Mouse (Mus musculus): ENCODE data around the gene Coa4. TPM values are rescaled to one million over a fixed set of nuclear protein-coding genes. Genes with fewer than 3 reads are reported as not detected.

The Coa4 gene
- polyA plus RNA-seq, 1 experiment: 14.6 TPM

- 0 out of 2 replicates have a peak overlapping the region, but pooled peaks have one; percentile 1 for H3K9ac ChIP-seq (ENCODE audit: low read depth, poor library complexity, severe bottlenecking)
- H3K4me1 ChIP-seq (ENCODE audit: control insufficient read depth, insufficient read depth, low read length): peaks cover 6% of the 10 kb centered on the region
- no peaks in the 10 kb centered on the region for H3K9me3 ChIP-seq (replicated peaks; ENCODE audit: control insufficient read depth, insufficient read depth, low read length, poor library complexity, severe bottlenecking)
- peak overlapping the region; percentile 3; the same call in 1 of the 2 replicates for H3K27ac ChIP-seq (ENCODE audit: insufficient read depth, low read length)
- TF ChIP-seq POLR2A (IDR thresholded peaks at IDR 0.05; ENCODE audit: insufficient read depth, low read length): no peak
- no peak for TF ChIP-seq EP300 (IDR thresholded peaks at IDR 0.05; ENCODE audit: insufficient read depth, low read depth, low read length)
- TF ChIP-seq CTCF (IDR thresholded peaks at IDR 0.05; ENCODE audit: low read depth, low read length): no peak
- H3K36me3 ChIP-seq (ENCODE audit: control insufficient read depth, insufficient read depth, low read length, poor library complexity, severe bottlenecking): peaks cover 19% of the 10 kb centered on the region
- H3K4me3 ChIP-seq (ENCODE audit: low read depth, low read length): no peak overlapping the region
- H3K27me3 ChIP-seq (ENCODE audit: control insufficient read depth, insufficient read depth, low read length, poor library complexity, severe bottlenecking): no peaks in the 10 kb centered on the region
Observed at GRCm38 (mm10) chr7:100496791-100497190, 40.1 kb upstream of the Coa4 start.

GRCm38 (mm10) chr7:100497402-100497801, 39.5 kb upstream of the Coa4 start:
- Histone ChIP-seq H3K4me1 (ENCODE audit: control insufficient read depth, insufficient read depth, low read length) (peaks cover 6% of the 10 kb centered on the region), H3K9ac (ENCODE audit: low read depth, poor library complexity, severe bottlenecking) (no peak overlapping the region), H3K27me3 (ENCODE audit: control insufficient read depth, insufficient read depth, low read length, poor library complexity, severe bottlenecking) (no peaks in the 10 kb centered on the region), H3K9me3 (replicated peaks; ENCODE audit: control insufficient read depth, insufficient read depth, low read length, poor library complexity, severe bottlenecking) (no peaks in the 10 kb centered on the region), H3K4me3 (ENCODE audit: low read depth, low read length) (no peak overlapping the region), H3K27ac (ENCODE audit: insufficient read depth, low read length) (peak overlapping the region; percentile 37), H3K36me3 (ENCODE audit: control insufficient read depth, insufficient read depth, low read length, poor library complexity, severe bottlenecking) (peaks cover 19% of the 10 kb centered on the region)
- TF ChIP-seq CTCF (IDR thresholded peaks at IDR 0.05; ENCODE audit: low read depth, low read length): no peak
- peak; percentile 63; the same call in 1 of the 2 replicates for TF ChIP-seq EP300 (IDR thresholded peaks at IDR 0.05; ENCODE audit: insufficient read depth, low read depth, low read length)

- no peak for TF ChIP-seq POLR2A (IDR thresholded peaks at IDR 0.05; ENCODE audit: insufficient read depth, low read length)
- no peak for TF ChIP-seq CTCF (IDR thresholded peaks at IDR 0.05; ENCODE audit: low read depth, low read length)
- no peak for TF ChIP-seq EP300 (IDR thresholded peaks at IDR 0.05; ENCODE audit: insufficient read depth, low read depth, low read length)
- H3K4me3 ChIP-seq (ENCODE audit: low read depth, low read length): no peak overlapping the region
- peaks cover 12% of the 10 kb centered on the region for H3K4me1 ChIP-seq (ENCODE audit: control insufficient read depth, insufficient read depth, low read length)
Observed at GRCm38 (mm10) chr7:100497982-100498381, 38.9 kb upstream of the Coa4 start.

DNA sequence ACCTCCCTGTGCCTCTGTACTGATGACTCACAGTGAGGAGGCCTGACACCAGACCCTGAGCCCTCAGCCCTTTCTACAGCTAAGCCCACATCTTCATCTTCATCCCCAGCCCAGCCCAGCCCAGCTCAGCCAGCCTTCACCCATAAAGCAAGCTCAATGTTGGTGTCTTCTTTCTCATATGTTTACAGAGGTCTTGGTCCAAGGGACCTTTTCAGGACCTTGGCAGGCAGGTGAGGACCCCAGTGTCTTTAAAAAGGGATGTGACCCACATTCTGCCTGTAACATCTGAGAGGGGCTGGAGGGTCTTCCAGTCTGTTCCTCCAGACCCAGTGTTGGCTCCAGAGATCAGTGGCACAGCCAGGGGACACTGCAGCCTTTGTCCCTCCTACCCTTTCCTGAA, 37.4 kb upstream of the Coa4 start:
- peaks cover 19% of the 10 kb centered on the region for H3K36me3 ChIP-seq (ENCODE audit: control insufficient read depth, insufficient read depth, low read length, poor library complexity, severe bottlenecking)
- peaks cover 13% of the 10 kb centered on the region for H3K4me1 ChIP-seq (ENCODE audit: control insufficient read depth, insufficient read depth, low read length)

More at GRCm38 (mm10) chr7:100497982-100498381, 38.9 kb upstream of the Coa4 start:
- Histone ChIP-seq H3K9me3 (replicated peaks; ENCODE audit: control insufficient read depth, insufficient read depth, low read length, poor library complexity, severe bottlenecking) (no peaks in the 10 kb centered on the region), H3K9ac (ENCODE audit: low read depth, poor library complexity, severe bottlenecking) (no peak overlapping the region), H3K27me3 (ENCODE audit: control insufficient read depth, insufficient read depth, low read length, poor library complexity, severe bottlenecking) (no peaks in the 10 kb centered on the region), H3K36me3 (ENCODE audit: control insufficient read depth, insufficient read depth, low read length, poor library complexity, severe bottlenecking) (peaks cover 19% of the 10 kb centered on the region), H3K27ac (ENCODE audit: insufficient read depth, low read length) (no peak overlapping the region)

GRCm38 (mm10) chr7:100500276-100500977, 36.4 kb upstream of the Coa4 start:
- Histone ChIP-seq H3K27me3 (ENCODE audit: control insufficient read depth, insufficient read depth, low read length, poor library complexity, severe bottlenecking) (no peaks in the 10 kb centered on the region), H3K27ac (ENCODE audit: insufficient read depth, low read length) (peak overlapping the region; percentile 80), H3K4me3 (ENCODE audit: low read depth, low read length) (no peak overlapping the region), H3K9ac (ENCODE audit: low read depth, poor library complexity, severe bottlenecking) (no peak overlapping the region), H3K9me3 (replicated peaks; ENCODE audit: control insufficient read depth, insufficient read depth, low read length, poor library complexity, severe bottlenecking) (no peaks in the 10 kb centered on the region), H3K36me3 (ENCODE audit: control insufficient read depth, insufficient read depth, low read length, poor library complexity, severe bottlenecking) (peaks cover 19% of the 10 kb centered on the region), H3K4me1 (ENCODE audit: control insufficient read depth, insufficient read depth, low read length) (peaks cover 13% of the 10 kb centered on the region)
- TF ChIP-seq EP300 (IDR thresholded peaks at IDR 0.05; ENCODE audit: insufficient read depth, low read depth, low read length) (no peak), CTCF (IDR thresholded peaks at IDR 0.05; ENCODE audit: low read depth, low read length) (no peak), POLR2A (IDR thresholded peaks at IDR 0.05; ENCODE audit: insufficient read depth, low read length) (no peak)

More for the DNA sequence above, 37.4 kb upstream of the Coa4 start:
- H3K9ac ChIP-seq (ENCODE audit: low read depth, poor library complexity, severe bottlenecking): no peak overlapping the region
- TF ChIP-seq CTCF (IDR thresholded peaks at IDR 0.05; ENCODE audit: low read depth, low read length): no peak
- no peak overlapping the region for H3K4me3 ChIP-seq (ENCODE audit: low read depth, low read length)
- H3K27me3 ChIP-seq (ENCODE audit: control insufficient read depth, insufficient read depth, low read length, poor library complexity, severe bottlenecking): no peaks in the 10 kb centered on the region
- H3K9me3 ChIP-seq (replicated peaks; ENCODE audit: control insufficient read depth, insufficient read depth, low read length, poor library complexity, severe bottlenecking): no peaks in the 10 kb centered on the region
- H3K27ac ChIP-seq (ENCODE audit: insufficient read depth, low read length): no peak overlapping the region

- Histone ChIP-seq H3K9me3 (replicated peaks; ENCODE audit: control insufficient read depth, insufficient read depth, low read length, poor library complexity, severe bottlenecking) (no peaks in the 10 kb centered on the region), H3K36me3 (ENCODE audit: control insufficient read depth, insufficient read depth, low read length, poor library complexity, severe bottlenecking) (peaks cover 19% of the 10 kb centered on the region), H3K27ac (ENCODE audit: insufficient read depth, low read length) (peak overlapping the region; percentile 80), H3K9ac (ENCODE audit: low read depth, poor library complexity, severe bottlenecking) (no peak overlapping the region), H3K4me1 (ENCODE audit: control insufficient read depth, insufficient read depth, low read length) (peaks cover 13% of the 10 kb centered on the region), H3K4me3 (ENCODE audit: low read depth, low read length) (no peak overlapping the region), H3K27me3 (ENCODE audit: control insufficient read depth, insufficient read depth, low read length, poor library complexity, severe bottlenecking) (no peaks in the 10 kb centered on the region)
- TF ChIP-seq POLR2A (IDR thresholded peaks at IDR 0.05; ENCODE audit: insufficient read depth, low read length): no peak
- TF ChIP-seq EP300 (IDR thresholded peaks at IDR 0.05; ENCODE audit: insufficient read depth, low read depth, low read length): no peak
- TF ChIP-seq CTCF (IDR thresholded peaks at IDR 0.05; ENCODE audit: low read depth, low read length): no peak
Observed at GRCm38 (mm10) chr7:100501027-100501843, 35.6 kb upstream of the Coa4 start.

Measured in ES-Bruce4 (cell line).